Mouse (Mus musculus) adrenal gland, postnatal 4 days (tissue): Measurements from ENCODE around the gene Dvl2. TPM values are rescaled to one million over a fixed set of nuclear protein-coding genes. Genes with fewer than 3 reads are reported as not detected.
"Not testable (repeated sequence)": the region's sequence is repeated elsewhere in the genome, so short reads cannot be mapped to it uniquely, and the experiment has no call there.

Experiments
- DNase-seq, 2 experiments: peaks; one replicate each; pipeline ENCODE4 v3.0.0; 2021 to 2022; ENCODE audit warnings: low spot score in 2 of 2, mixed read lengths in 2 of 2
- total RNA-seq, 2 experiments: library from RNA; stranded (reverse); gene quantifications; 2 replicates each; pipeline ENCODE4 v1.2.3; 2021

The Dvl2 gene
- total RNA-seq, 2 experiments from 2014 or later: 35.5 to 38.2 TPM

DNA sequence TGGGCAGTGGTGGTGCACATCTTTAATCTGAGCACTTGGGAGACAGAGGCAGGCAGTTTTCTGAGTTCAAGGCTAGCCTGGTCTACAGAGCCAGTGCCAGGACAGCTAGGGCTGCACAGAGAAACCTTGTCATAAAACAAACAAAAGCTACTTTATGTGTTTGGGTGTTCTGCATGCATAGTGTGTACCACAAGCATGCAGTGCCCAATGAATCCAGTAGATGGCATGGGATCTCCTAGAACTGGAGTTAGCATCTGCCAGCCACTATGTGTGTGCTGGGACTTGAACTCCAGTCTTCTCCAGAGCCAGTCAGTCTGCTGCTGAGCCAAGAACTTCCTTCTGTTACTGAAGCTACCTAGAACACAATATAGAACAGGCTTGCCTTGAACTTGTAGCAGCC, 1.5 kb downstream of the Dvl2 start:
- no peak for DNase-seq

DNA sequence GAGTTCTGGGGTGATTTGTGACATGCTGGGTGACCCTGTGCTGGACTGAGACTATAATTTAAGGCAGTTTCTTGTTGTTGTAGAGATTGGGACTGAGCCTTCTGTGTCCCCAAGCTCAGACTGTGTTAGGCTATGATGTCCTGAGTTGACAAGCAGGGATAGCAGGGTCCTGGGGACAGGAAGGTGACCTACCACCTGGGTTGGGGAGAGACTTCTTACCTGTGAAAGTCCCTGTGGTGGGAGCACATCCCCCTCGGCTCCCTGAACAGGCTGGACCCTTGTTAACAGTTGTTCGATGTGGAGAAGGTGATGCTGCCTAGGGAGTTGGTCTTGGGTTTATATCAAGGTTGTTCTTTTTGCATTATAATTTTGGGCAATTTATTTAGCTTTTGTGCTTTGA, 2.1 kb downstream of the Dvl2 start:
- DNase-seq: no peak

- no peak for DNase-seq
Measured at GRCm38 (mm10) chr11:70005521-70005920, 5.1 kb downstream of the Dvl2 start.

- no peak for DNase-seq
Measured at GRCm38 (mm10) chr11:70010033-70010432, 9.6 kb downstream of the Dvl2 start.

DNA sequence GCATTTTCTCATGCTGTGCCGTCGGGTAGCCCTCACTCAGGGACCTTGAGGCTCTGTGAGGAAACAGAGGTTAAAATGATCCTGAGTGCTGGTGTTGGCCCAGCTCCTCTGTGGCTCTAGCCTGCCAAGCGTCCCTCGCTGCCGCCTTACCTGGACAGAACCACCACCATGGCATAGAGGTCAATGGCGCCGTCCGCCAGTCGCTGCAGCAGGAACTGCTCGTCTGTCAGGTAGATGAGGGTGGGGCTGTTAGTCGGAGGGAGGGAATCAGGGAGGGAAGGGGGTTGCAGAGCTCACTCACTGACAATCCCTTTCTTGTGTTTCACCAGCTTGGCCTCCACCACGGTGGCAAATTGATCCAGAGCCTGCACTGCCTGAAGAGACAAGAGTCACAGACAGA, 10.2 kb downstream of the Dvl2 start:
- DNase-seq: no peak

- no peak for DNase-seq
Measured at GRCm38 (mm10) chr11:70010961-70011360, 10.6 kb downstream of the Dvl2 start.

GRCm38 (mm10) chr11:70012931-70013330, 12.5 kb downstream of the Dvl2 start:
- no peak for DNase-seq

GRCm38 (mm10) chr11:70013408-70013807, 13.0 kb downstream of the Dvl2 start:
- no peak for DNase-seq

- DNase-seq: no peak
Measured at GRCm38 (mm10) chr11:70014051-70014450, 13.7 kb downstream of the Dvl2 start.

DNA sequence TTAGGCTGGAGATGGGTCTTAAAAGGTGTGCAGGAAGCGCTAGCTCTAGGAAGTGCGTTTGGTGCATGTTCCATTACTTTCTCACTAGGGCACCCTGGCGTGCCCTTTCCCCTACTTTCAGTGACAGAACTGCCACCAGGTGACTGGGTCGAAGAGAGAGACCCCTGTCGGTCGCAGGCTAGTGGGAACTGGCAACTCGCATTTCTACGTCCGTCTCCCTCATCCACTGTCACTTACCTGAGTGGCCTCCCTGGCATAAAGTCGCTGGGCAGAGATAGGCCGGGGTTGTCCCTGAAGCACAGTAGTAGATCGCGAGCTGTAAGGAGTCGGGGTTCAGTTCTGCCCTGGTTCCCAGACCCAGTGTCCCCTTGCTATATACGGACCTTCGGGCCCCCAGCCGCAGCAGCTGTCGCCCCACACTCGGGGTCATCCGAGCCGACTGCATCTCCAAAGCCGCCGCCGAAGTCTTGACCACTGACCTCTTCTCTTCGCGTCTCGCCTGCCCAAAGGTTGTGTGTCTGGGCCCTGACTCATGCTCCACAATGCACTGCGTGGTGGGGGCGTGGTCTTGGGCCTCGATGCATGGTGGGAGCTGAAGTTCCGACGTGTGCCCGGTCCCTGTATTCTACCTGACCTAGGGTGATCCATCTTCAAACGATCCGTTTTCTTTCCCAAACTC, 14.6 kb downstream of the Dvl2 start, which contains the start of gene Acadvl:
Acadvl (minus strand) TSS at position 532 of the 679 bp plus-strand sequence.
- DNase-seq: peak; percentile 75 to 81

- DNase-seq: no peak
Measured at GRCm38 (mm10) chr11:70015677-70016076, 15.3 kb downstream of the Dvl2 start.

GRCm38 (mm10) chr11:70016177-70016576, 15.8 kb downstream of the Dvl2 start:
- not testable (repeated sequence) for DNase-seq

GRCm38 (mm10) chr11:70016669-70017068, 16.3 kb downstream of the Dvl2 start, which contains the start of gene Dlg4:
Gene Dlg4, plus strand, starts transcription at chr11:70016942.
- no peak for DNase-seq

DNA sequence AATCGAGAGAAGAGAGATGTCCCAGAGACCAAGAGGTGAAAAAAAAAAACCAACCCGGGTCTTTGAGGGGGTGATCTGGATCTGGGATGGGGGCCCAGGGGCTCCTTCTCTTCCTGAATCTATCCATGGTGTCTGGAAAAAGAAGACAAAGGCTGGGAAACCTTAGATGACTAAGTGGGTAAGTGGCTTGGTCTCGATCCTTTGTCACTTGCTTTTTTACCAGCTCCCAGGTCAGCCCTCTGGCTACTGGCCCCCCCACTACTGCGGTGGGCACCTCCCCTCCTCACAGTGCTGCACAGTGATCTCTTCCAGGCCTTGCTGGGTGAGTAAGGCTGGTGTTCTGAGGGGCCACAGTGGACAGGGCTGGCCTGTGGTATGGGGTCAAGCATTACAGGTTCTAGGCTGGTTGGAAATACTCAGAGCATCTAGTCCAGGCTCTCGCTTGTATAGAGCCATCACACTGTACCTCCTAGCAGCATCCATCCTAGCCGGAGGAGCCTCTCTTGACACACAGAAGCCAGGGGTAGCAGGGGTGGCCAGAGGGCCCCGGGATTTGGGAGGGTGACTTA, 16.9 kb downstream of the Dvl2 start:
- no peak for DNase-seq

GRCm38 (mm10) chr11:70018131-70018990, 18.0 kb downstream of the Dvl2 start:
- DNase-seq: no peak

GRCm38 (mm10) chr11:70019495-70020021, 19.2 kb downstream of the Dvl2 start:
- no peak for DNase-seq

DNA sequence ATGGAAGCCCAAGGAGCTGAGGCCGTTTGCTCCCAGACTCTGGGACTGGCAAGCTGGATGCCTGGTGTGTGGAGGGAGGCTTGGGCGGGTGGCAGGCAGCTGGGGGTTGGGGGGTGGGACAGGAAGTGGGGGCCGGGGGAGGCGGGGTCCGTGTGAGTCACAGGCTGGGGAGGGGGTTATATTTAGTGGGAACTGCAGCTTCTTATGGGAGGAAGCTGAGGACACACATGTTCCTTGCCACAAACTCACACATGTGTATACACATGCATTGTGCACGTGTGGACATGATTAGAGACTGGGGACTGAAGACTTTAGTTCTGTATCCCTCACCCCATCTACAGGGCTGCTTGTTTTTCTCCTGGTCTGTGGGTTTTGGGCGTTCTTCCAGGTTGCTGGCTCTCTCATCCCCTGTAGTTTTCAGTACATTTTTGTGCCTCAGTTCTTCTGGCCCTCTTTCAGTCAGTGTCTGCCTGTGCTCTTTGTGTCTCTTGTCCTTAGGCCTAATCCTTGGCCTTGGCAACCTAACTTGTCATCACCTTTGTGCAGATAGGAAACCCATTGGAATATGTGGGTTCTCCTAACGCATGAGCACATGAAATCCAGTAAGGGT, 19.7 kb downstream of the Dvl2 start:
- no peak for DNase-seq

- no peak for DNase-seq
Measured at GRCm38 (mm10) chr11:70020731-70021263, 20.4 kb downstream of the Dvl2 start.

GRCm38 (mm10) chr11:70021264-70022132, 21.1 kb downstream of the Dvl2 start:
- DNase-seq: peak; percentile 93 to 94
